Mouse (Mus musculus) kidney, adult 2 months (tissue): ENCODE measurements around the gene Sox15. TPM values are rescaled to one million over a fixed set of nuclear protein-coding genes. Genes with fewer than 3 reads are reported as not detected.

Experiments
- DNase-seq: peaks from one replicate; pipeline ENCODE4 v3.0.0; 2021
- H3K27ac ChIP-seq: fragments of 200-500 bp; 2 replicates; pipeline ENCODE4 v1.5.1; 2012; ENCODE audit warnings: low read depth, low read length, control low read depth, inconsistent platforms; ENCODE audit not compliant: insufficient read depth
- H3K27me3 ChIP-seq: fragments of 200-500 bp; replicated peaks from 2 replicates; pipeline ENCODE4 v1.6.1; 2012; ENCODE audit warnings: mild to moderate bottlenecking, moderate library complexity, low read length, inconsistent platforms; ENCODE audit not compliant: control insufficient read depth, insufficient read depth
- H3K36me3 ChIP-seq: fragments of 200-500 bp; 2 replicates; pipeline ENCODE4 v1.6.1; 2012; ENCODE audit warnings: mild to moderate bottlenecking, moderate library complexity, low read length, inconsistent platforms; ENCODE audit not compliant: control insufficient read depth, insufficient read depth
- H3K4me1 ChIP-seq: fragments of 200-500 bp; 2 replicates; pipeline ENCODE4 v1.6.1; 2011; ENCODE audit warnings: low read length; ENCODE audit not compliant: control insufficient read depth, insufficient read depth
- H3K4me3 ChIP-seq: fragments of 200-500 bp; 2 replicates; pipeline ENCODE4 v1.5.1; 2011; ENCODE audit warnings: mild to moderate bottlenecking, low read depth, low read length, control low read depth; ENCODE audit not compliant: insufficient read depth
- CTCF ChIP-seq: fragments of 200-500 bp; conservative IDR thresholded peaks from 2 replicates; pipeline ENCODE4 v1.5.1; 2011; ENCODE audit warnings: low read depth, mild to moderate bottlenecking, control low read depth, low read length, moderate library complexity, mixed read lengths; ENCODE audit not compliant: insufficient read depth, insufficient read length
- POLR2A ChIP-seq: fragments of 200-500 bp; IDR thresholded peaks from one replicate; pipeline ENCODE4 v1.6.1; 2011; ENCODE audit warnings: low read depth, low read length, control low read depth
- WGBS: fragments of 180-500 bp; shearing (Covaris S2); methylation state at CpG from one replicate; pipeline ENCODE4 v1.1.7; 2018; 5-methylcytosine and 5-hydroxymethylcytosine counted together
- polyA plus RNA-seq: library from polyadenylated mRNA; depleted of rRNA; stranded (reverse); fragments of >200 nt; gene quantifications from 2 replicates; pipeline ENCODE4 v1.2.3, GENCODE M21; 2012; rRNA removed

Sox15 gene
- polyA plus RNA-seq, 1 experiment, result 0.70 TPM

GRCm38 (mm10) chr11:69703814-69704612 lies 48.9 kb downstream of the Sox15 start:
- H3K4me1 ChIP-seq, result peaks cover 14% of the 10 kb centered on the region; the same call in 1 of the 2 replicates
- H3K36me3 ChIP-seq, result no peaks in the 10 kb centered on the region
- 62% methylated on average over 8 of the region's 8 CpGs for WGBS
- TF ChIP-seq POLR2A, result no peak
- no peak for TF ChIP-seq CTCF
- no peak for DNase-seq
- H3K4me3 ChIP-seq, result no peak overlapping the region
- no peak overlapping the region for H3K27ac ChIP-seq
- H3K27me3 ChIP-seq, result no peaks in the 10 kb centered on the region

- Histone ChIP-seq H3K27me3 (no peaks in the 10 kb centered on the region), H3K27ac (no peak overlapping the region), H3K4me1 (peaks cover 14% of the 10 kb centered on the region; the same call in 1 of the 2 replicates), H3K36me3 (no peaks in the 10 kb centered on the region), H3K4me3 (no peak overlapping the region)
- TF ChIP-seq POLR2A, result no peak
- TF ChIP-seq CTCF, result no peak
- WGBS, result 14% methylated on average over 2 of the region's 2 CpGs
- DNase-seq, result no peak
Observed at GRCm38 (mm10) chr11:69704613-69705010, 49.5 kb downstream of the Sox15 start.

Other genes starting within 250 kb of the Sox15 start
- gene Kdm6b, start 241.6 kb upstream of the Sox15 start, polyA plus RNA-seq, result 8.8 and 10.5 TPM in 2 replicates
- 0.50 and 0.73 TPM in 2 replicates for gene Dnah2, start 106.2 kb upstream of the Sox15 start, polyA plus RNA-seq
- 0.81 and 0.84 TPM in 2 replicates for gene Efnb3, start 95.1 kb upstream of the Sox15 start, polyA plus RNA-seq
- 19.8 and 20.7 TPM in 2 replicates for gene Wrap53, start 75.1 kb upstream of the Sox15 start, polyA plus RNA-seq
- gene Trp53, start 75.0 kb upstream of the Sox15 start, polyA plus RNA-seq, result 48.5 and 55.0 TPM in 2 replicates
- 20.0 and 22.5 TPM in 2 replicates for gene Atp1b2, start 49.4 kb upstream of the Sox15 start, polyA plus RNA-seq
- gene Shbg, start 37.4 kb upstream of the Sox15 start, polyA plus RNA-seq, result 0.42 and 0.48 TPM in 2 replicates
- gene Sat2, start 33.3 kb upstream of the Sox15 start, polyA plus RNA-seq, result 16.7 and 18.8 TPM in 2 replicates
- gene Fxr2, start 22.3 kb upstream of the Sox15 start, polyA plus RNA-seq, result 49.9 and 50.8 TPM in 2 replicates
- gene Mpdu1, start 7.3 kb downstream of the Sox15 start, polyA plus RNA-seq, result 143 and 147 TPM in 2 replicates
- gene Cd68, start 10.8 kb downstream of the Sox15 start, polyA plus RNA-seq, result 8.5 and 10.7 TPM in 2 replicates
- gene Eif4a1, start 17.1 kb downstream of the Sox15 start, polyA plus RNA-seq, result 200 and 244 TPM in 2 replicates
- 41.8 and 43.5 TPM in 2 replicates for gene Senp3, start 26.8 kb downstream of the Sox15 start, polyA plus RNA-seq
- gene Tnfsf13, start 30.5 kb downstream of the Sox15 start, polyA plus RNA-seq, result 3.8 and 4.1 TPM in 2 replicates
- 55.5 and 65.1 TPM in 2 replicates for gene Tnfsf12, start 40.5 kb downstream of the Sox15 start, polyA plus RNA-seq
- 11.0 and 11.6 TPM in 2 replicates for gene Tnfsfm13, start 40.8 kb downstream of the Sox15 start, polyA plus RNA-seq
- gene Polr2a, start 103.3 kb downstream of the Sox15 start, polyA plus RNA-seq, result 25.3 and 37.8 TPM in 2 replicates
- gene Slc35g3, start 106.7 kb downstream of the Sox15 start, polyA plus RNA-seq, result 0.05 and 0.10 TPM in 2 replicates
- 22.3 and 24.4 TPM in 2 replicates for gene Zbtb4, start 110.6 kb downstream of the Sox15 start, polyA plus RNA-seq
- gene Chrnb1, start 140.6 kb downstream of the Sox15 start, polyA plus RNA-seq, result 11.9 and 14.3 TPM in 2 replicates
- 2.6 and 3.3 TPM in 2 replicates for gene Fgf11, start 146.5 kb downstream of the Sox15 start, polyA plus RNA-seq
- gene Tmem102, start 150.3 kb downstream of the Sox15 start, polyA plus RNA-seq, result 19.2 and 22.4 TPM in 2 replicates
- gene Gm39566, start 160.0 kb downstream of the Sox15 start, polyA plus RNA-seq, result 0.02 and 0.04 TPM in 2 replicates
- gene Spem2, start 163.2 kb downstream of the Sox15 start, polyA plus RNA-seq, result 0.20 and 0.26 TPM in 2 replicates
- gene Spem1, start 166.9 kb downstream of the Sox15 start, polyA plus RNA-seq, result 0.28 and 0.38 TPM in 2 replicates
- gene Nlgn2, start 182.5 kb downstream of the Sox15 start, polyA plus RNA-seq, result 6.4 and 7.8 TPM in 2 replicates
- gene Tmem256, start 183.2 kb downstream of the Sox15 start, polyA plus RNA-seq, result 513 and 551 TPM in 2 replicates
- 57.1 and 63.9 TPM in 2 replicates for gene Plscr3, start 191.1 kb downstream of the Sox15 start, polyA plus RNA-seq
- gene Tnk1, start 203.4 kb downstream of the Sox15 start, polyA plus RNA-seq, result 7.9 and 9.3 TPM in 2 replicates
- not detected in 2 replicates for gene Tmem95, start 222.7 kb downstream of the Sox15 start, polyA plus RNA-seq
- gene Kctd11, start 226.1 kb downstream of the Sox15 start, polyA plus RNA-seq, result 4.8 TPM in 2 replicates
- 1.7 and 6.1 TPM in 2 replicates for gene Acap1, start 240.2 kb downstream of the Sox15 start, polyA plus RNA-seq
- gene 2810408A11Rik, start 245.7 kb downstream of the Sox15 start, polyA plus RNA-seq, result 0.94 and 0.99 TPM in 2 replicates
- 72.0 and 80.1 TPM in 2 replicates for gene Neurl4, start 245.8 kb downstream of the Sox15 start, polyA plus RNA-seq